Mouse (Mus musculus): ENCODE results near the gene Mgat4d. TPM values are rescaled to one million over a fixed set of nuclear protein-coding genes. Genes with fewer than 3 reads are reported as not detected.
"Not testable (repeated sequence)": the region's sequence is repeated elsewhere in the genome, so short reads cannot be mapped to it uniquely, and the experiment has no call there.

Gene Mgat4d
- total and polyA plus RNA-seq, 2 experiments: not detected

- WGBS: 75% methylated on average over 11 of the region's 11 CpGs
- H3K79me2 ChIP-seq (ENCODE audit: control insufficient read depth, insufficient read depth, low read length): no peaks in the 10 kb centered on the region
- no peaks in the 10 kb centered on the region for H3K4me1 ChIP-seq (ENCODE audit: control insufficient read depth, insufficient read depth, low read length)
- no peaks in the 10 kb centered on the region for H3K27me3 ChIP-seq (ENCODE audit: control insufficient read depth, insufficient read depth, low read length)
- no peak for DNase-seq (ENCODE audit: extremely low read depth, low read depth, low spot score)
- no peak for TF ChIP-seq CTCF (IDR thresholded peaks at IDR 0.05; ENCODE audit: low read depth, low read length)
- TF ChIP-seq POLR2A (IDR thresholded peaks at IDR 0.05; ENCODE audit: extremely low read depth, insufficient read depth, low read length): no peak
- H3K9ac ChIP-seq (ENCODE audit: low read depth, low read length): no peak overlapping the region
- no peak overlapping the region for H3K27ac ChIP-seq (replicated peaks; ENCODE audit: insufficient read depth, low read depth, low read length)
- no peak overlapping the region for H3K4me3 ChIP-seq (ENCODE audit: insufficient read depth, low read depth, low read length)
- H3K36me3 ChIP-seq (ENCODE audit: control insufficient read depth, insufficient read depth, low read length): no peaks in the 10 kb centered on the region
These were observed 78.0 kb downstream of the Mgat4d start for GRCm38 (mm10) chr8:83426104-83426759.

- 77% methylated on average over 7 of the region's 7 CpGs for WGBS
- Histone ChIP-seq H3K27ac (replicated peaks; ENCODE audit: insufficient read depth, low read depth, low read length) (no peak overlapping the region), H3K79me2 (ENCODE audit: control insufficient read depth, insufficient read depth, low read length) (no peaks in the 10 kb centered on the region), H3K4me1 (ENCODE audit: control insufficient read depth, insufficient read depth, low read length) (no peaks in the 10 kb centered on the region), H3K27me3 (ENCODE audit: control insufficient read depth, insufficient read depth, low read length) (no peaks in the 10 kb centered on the region), H3K4me3 (ENCODE audit: insufficient read depth, low read depth, low read length) (no peak overlapping the region), H3K9ac (ENCODE audit: low read depth, low read length) (no peak overlapping the region), H3K36me3 (ENCODE audit: control insufficient read depth, insufficient read depth, low read length) (no peaks in the 10 kb centered on the region)
- TF ChIP-seq POLR2A (IDR thresholded peaks at IDR 0.05; ENCODE audit: extremely low read depth, insufficient read depth, low read length) (no peak), CTCF (IDR thresholded peaks at IDR 0.05; ENCODE audit: low read depth, low read length) (no peak)
- no peak for DNase-seq (ENCODE audit: extremely low read depth, low read depth, low spot score)
These were observed 78.7 kb downstream of the Mgat4d start for GRCm38 (mm10) chr8:83426949-83427348.

- not testable (repeated sequence) for H3K36me3 ChIP-seq (ENCODE audit: control insufficient read depth, insufficient read depth, low read length); H3K4me3 ChIP-seq (ENCODE audit: insufficient read depth, low read depth, low read length); H3K27me3 ChIP-seq (ENCODE audit: control insufficient read depth, insufficient read depth, low read length); H3K27ac ChIP-seq (replicated peaks; ENCODE audit: insufficient read depth, low read depth, low read length); H3K79me2 ChIP-seq (ENCODE audit: control insufficient read depth, insufficient read depth, low read length); DNase-seq (ENCODE audit: extremely low read depth, low read depth, low spot score); H3K9ac ChIP-seq (ENCODE audit: low read depth, low read length); H3K4me1 ChIP-seq (ENCODE audit: control insufficient read depth, insufficient read depth, low read length)
- 87% methylated on average over 3 of the region's 3 CpGs for WGBS
These were observed 80.3 kb downstream of the Mgat4d start for GRCm38 (mm10) chr8:83428621-83429020.

- H3K36me3 ChIP-seq (ENCODE audit: control insufficient read depth, insufficient read depth, low read length): no peaks in the 10 kb centered on the region
- H3K4me1 ChIP-seq (ENCODE audit: control insufficient read depth, insufficient read depth, low read length): no peaks in the 10 kb centered on the region
- no peak overlapping the region for H3K4me3 ChIP-seq (ENCODE audit: insufficient read depth, low read depth, low read length)
- no peak overlapping the region for H3K9ac ChIP-seq (ENCODE audit: low read depth, low read length)
- DNase-seq (ENCODE audit: extremely low read depth, low read depth, low spot score): no peak
- TF ChIP-seq POLR2A (IDR thresholded peaks at IDR 0.05; ENCODE audit: extremely low read depth, insufficient read depth, low read length) (no peak), CTCF (IDR thresholded peaks at IDR 0.05; ENCODE audit: low read depth, low read length) (no peak)
- H3K27ac ChIP-seq (replicated peaks; ENCODE audit: insufficient read depth, low read depth, low read length): no peak overlapping the region
- H3K27me3 ChIP-seq (ENCODE audit: control insufficient read depth, insufficient read depth, low read length): no peaks in the 10 kb centered on the region
- no peaks in the 10 kb centered on the region for H3K79me2 ChIP-seq (ENCODE audit: control insufficient read depth, insufficient read depth, low read length)
- WGBS: 69% methylated on average over 4 of the region's 4 CpGs
These were observed 80.8 kb downstream of the Mgat4d start for GRCm38 (mm10) chr8:83429071-83429524.

Other genes starting within 250 kb of the Mgat4d start
- gene Tbc1d9, start 183.1 kb upstream of the Mgat4d start, total RNA-seq (2014; rRNA removed): 1.6 and 2.2 TPM in 2 replicates
- gene Tbc1d9, start 183.1 kb upstream of the Mgat4d start, polyA plus RNA-seq (2012; rRNA removed): 0.25 and 0.62 TPM in 2 replicates
- gene Gm10645, start 182.3 kb upstream of the Mgat4d start, total RNA-seq (2014; rRNA removed): not detected in 2 replicates
- 0.13 TPM in 1 of 2 replicates, not detected in the other for gene Gm10645, start 182.3 kb upstream of the Mgat4d start, polyA plus RNA-seq (2012; rRNA removed)
- gene Ucp1, start 58.1 kb upstream of the Mgat4d start, total RNA-seq (2014; rRNA removed): 0.81 and 0.83 TPM in 2 replicates
- 0.05 TPM in 1 of 2 replicates, not detected in the other for gene Ucp1, start 58.1 kb upstream of the Mgat4d start, polyA plus RNA-seq (2012; rRNA removed)
- 11.2 and 15.9 TPM in 2 replicates for gene Elmod2, start 16.0 kb upstream of the Mgat4d start, total RNA-seq (2014; rRNA removed)
- gene Elmod2, start 16.0 kb upstream of the Mgat4d start, polyA plus RNA-seq (2012; rRNA removed): 1.9 and 2.0 TPM in 2 replicates
- gene Clgn, start 41.4 kb downstream of the Mgat4d start, total RNA-seq (2014; rRNA removed): not detected in 2 replicates
- gene Clgn, start 41.4 kb downstream of the Mgat4d start, polyA plus RNA-seq (2012; rRNA removed): not detected in 2 replicates
- 9.3 and 16.4 TPM in 2 replicates for gene Scoc, start 109.9 kb downstream of the Mgat4d start, total RNA-seq (2014; rRNA removed)
- 3.5 and 4.2 TPM in 2 replicates for gene Scoc, start 109.9 kb downstream of the Mgat4d start, polyA plus RNA-seq (2012; rRNA removed)
- not detected in 2 replicates for gene Olfr370, start 187.3 kb downstream of the Mgat4d start, total RNA-seq (2014; rRNA removed)
- not detected in 2 replicates for gene Olfr370, start 187.3 kb downstream of the Mgat4d start, polyA plus RNA-seq (2012; rRNA removed)
- 190 and 193 TPM in 2 replicates for gene Ndufb7, start 218.2 kb downstream of the Mgat4d start, total RNA-seq (2014; rRNA removed)
- gene Ndufb7, start 218.2 kb downstream of the Mgat4d start, polyA plus RNA-seq (2012; rRNA removed): 297 and 359 TPM in 2 replicates

Measured in liver, adult 2 months (tissue).